Mouse (Mus musculus) ES-Bruce4 (cell line): ENCODE data around the gene Slc34a3.

Source experiments
- CTCF ChIP-seq: IDR thresholded peaks from one replicate; pipeline ENCODE4 v1.8.1; 2011; ENCODE audit warnings: low read depth, low read length
- EP300 ChIP-seq: IDR thresholded peaks from 2 replicates; pipeline ENCODE4 v1.6.1; 2011; ENCODE audit warnings: low read depth, low read length; ENCODE audit not compliant: insufficient read depth
- POLR2A ChIP-seq: IDR thresholded peaks from one replicate; pipeline ENCODE4 v1.8.1; 2011; ENCODE audit warnings: low read length; ENCODE audit not compliant: insufficient read depth

- TF ChIP-seq CTCF = no peak
- no peak for TF ChIP-seq POLR2A
- no peak for TF ChIP-seq EP300
These were observed 12.3 kb upstream of the Slc34a3 start, which contains the start of gene AL732309.1 for GRCm38 (mm10) chr2:25246183-25247072.
